Mouse (Mus musculus): ENCODE results near the gene Ptdss2.

Gene Ptdss2

DNA sequence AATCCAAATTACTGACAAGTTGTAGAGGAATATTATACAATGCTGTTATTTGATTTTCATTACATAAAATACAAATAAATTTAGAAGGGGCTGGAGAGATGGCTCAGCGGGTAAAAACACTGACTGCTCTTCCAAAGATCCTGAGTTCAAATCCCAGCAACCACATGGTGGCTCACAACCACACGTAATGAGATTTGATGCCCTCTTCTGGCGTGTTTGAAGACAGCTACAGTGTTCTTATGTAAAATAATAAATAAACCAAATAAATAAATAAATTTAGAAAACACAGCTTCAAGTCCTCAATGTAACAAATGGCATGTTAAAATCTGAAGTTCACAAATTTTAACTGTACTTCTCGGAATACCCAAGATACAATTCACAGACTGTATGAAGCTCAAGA is 52.9 kb downstream of the Ptdss2 start:
- DNase-seq = no peak

DNA sequence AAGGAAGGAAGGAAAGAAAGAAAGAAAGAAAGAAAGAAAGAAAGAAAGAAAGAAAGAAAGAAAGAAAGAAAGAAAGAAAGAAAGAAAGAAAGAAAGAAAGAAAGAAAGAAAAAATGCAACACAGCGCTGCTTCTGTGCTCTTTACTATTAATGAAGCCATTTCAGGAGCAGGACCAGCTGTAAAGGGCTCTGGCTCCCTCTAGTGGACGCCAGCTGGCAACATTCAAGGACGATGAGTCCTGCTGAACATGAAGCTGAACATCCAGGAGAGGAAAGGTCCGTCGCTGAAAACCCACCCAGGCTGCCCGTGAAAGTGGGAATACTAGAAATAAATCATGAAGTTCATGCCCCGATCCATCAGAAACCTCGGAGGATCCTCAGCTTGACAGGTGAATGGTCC is 54.0 kb downstream of the Ptdss2 start:
- peak; percentile 89 to 93 for DNase-seq

DNA sequence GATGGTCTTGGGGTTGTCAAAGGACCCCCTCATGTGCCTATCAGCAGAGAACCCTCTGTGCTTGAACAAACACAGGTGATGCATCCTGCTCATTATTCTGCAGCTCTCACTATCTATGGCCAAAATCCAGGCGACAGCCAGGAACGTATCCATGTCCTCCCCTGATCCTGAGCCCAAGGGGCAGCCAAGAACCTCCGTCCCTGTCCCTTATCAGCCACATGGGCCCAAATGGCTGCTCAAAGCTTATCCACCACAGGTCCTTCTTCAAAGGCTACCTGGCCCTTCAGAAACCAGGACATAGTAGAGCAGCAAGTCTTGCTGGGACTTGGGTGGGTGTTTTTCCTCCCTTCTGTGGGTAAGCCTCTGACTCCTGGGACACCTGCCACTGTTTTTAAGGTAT is 66.0 kb downstream of the Ptdss2 start:
- no peak for DNase-seq

DNA sequence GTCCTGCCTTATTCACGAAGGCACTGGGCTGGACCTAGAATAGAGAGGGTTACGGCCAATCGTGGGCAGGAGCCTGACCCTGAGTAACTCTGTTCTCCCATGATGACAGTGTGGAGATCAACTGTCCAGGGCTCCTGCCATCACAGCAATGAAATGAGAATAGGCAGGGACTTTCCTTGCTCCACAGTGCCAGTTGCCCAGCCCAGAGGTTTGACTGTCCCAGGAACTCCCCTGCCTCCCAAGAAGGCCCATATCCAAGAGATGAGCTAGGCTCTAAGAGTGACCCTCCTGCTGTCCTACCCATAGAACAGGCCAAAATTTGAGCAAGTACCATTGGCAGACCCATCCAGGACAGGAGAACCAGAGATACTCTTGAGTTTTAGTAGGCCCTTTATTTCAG is 66.6 kb downstream of the Ptdss2 start:
- no peak for DNase-seq

DNA sequence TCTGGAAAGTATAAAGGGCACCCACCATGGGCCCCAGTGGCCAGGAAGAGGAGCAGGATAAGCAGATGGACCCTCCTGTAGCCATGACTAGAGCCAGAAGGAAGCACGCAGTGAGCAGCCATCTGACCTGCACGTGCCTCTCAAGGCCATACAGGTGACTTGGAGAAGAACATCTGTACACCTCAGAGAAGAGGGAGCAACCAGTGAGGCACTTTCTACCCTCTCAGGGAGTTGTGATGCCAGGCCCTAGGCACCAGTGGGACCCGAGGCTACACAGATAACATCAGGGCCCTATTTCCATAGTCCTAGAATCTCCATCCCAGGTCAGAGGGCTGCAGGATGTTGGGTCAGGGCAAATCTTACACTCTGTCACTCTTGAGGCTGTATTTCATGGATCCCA is 68.0 kb downstream of the Ptdss2 start:
- DNase-seq = no peak

DNA sequence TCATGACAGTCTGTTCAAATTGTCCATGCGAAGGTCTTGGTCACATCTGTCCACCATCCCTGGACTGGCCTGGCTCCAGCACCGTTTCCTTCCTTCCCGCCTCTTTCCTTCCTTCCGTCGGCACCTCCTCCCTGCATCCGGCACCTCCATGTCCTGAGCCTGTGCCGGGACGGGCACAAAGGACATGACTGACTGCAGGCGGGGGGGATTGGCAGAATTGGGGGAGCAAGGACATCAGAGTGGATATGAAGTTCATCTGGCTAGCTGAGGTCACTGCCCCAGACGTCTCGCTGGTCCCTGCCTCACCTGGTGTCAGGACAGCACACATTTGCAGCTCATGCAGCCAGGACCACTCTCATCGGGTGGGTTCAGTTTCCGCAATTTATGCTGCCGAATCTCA is 68.9 kb downstream of the Ptdss2 start:
- DNase-seq = no peak

DNA sequence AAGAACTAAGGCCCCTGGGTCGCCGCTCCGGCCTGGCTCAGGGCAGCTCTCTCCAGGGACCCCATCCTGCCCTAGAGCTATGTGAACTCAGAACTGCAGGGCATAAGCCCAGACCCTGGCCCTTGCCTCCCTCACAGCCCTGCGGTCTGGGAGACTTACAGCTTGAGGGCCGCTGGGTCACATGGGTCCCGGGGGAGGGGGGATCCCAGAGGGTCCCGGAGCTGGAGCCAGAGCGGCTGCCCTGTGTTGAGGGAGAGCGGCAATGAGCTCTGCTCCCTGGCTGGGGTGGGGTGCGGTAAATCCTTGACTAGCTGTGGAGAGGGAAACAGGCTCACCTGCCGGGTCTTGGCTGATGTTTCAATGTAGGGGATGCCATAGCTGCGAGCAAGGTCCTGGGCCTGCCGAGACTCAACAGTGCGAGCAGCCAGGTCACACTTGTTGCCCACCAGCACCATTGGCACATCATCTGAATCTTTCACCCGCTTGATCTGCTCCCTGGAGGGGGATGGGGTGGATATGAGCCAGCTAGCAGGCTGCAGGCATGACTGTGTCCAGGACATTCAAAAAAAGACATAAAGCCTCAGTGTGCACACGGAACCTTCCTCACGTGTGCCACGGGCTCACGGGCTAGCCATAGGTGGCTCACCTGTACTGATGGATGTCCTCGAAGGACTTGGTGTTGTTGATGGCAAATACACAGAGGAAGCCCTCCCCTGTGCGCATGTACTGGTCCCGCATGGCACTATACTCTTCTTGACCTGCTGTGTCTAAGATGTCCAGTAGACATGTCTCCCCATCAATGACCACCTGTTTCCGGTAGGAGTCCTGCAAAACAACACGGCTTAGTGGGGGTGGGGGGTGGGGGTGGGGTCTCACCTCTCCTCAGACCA is 69.9 kb downstream of the Ptdss2 start:
- DNase-seq = no peak

DNA sequence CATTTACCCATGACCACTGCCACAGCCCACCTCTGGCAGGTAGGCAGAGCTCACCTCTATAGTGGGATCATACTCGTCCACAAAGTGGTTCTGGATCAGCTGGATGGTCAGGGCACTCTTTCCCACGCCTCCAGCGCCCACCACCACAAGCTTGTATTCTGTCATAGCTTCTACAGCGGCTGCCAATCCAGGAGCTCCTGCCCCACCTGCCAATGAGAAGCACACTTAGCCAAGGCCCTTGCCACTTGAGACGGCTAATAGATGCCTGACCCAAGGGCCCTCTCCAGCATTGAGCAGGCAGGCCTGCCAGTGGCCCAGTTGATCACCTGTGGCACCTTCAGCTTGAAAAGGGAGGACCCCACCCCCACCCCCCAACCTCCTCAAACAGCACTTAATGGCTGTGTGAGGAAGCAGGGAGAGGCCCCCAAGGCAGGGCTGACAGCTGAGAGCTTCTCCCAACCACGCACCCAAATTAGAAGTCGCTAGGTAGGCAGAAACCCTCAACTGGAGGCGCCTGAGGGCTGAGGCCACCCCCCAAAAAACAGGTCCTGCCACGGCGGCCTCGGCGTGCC is 70.7 kb downstream of the Ptdss2 start:
- peak in 1 of 2 experiments; percentile 34 for DNase-seq

DNA sequence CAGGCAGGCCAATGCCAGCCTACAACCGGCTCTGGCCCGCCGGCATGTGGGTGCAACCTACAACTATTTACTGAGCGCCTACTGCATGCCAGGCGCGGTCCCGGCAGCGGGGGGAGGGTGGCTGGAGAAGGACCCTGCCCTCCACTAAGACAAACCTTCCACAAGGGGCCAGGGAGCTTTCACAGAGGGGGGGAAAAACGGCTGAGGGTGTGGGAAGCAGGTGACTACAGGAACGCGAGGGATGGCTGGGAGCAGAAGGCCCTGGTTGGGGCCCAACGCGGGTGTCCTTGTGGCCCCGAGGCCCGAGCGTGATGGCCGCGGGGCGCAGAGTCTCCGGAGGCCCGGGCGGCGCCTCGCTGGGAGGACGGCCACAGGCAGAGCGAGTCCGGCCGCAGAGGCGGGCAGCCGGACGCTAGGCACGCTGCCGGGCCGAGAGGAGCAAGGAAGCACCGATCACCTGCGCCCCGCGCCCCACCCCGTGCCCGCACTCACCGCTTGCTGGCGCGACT is 71.2 kb downstream of the Ptdss2 start:
- DNase-seq = no peak

DNA sequence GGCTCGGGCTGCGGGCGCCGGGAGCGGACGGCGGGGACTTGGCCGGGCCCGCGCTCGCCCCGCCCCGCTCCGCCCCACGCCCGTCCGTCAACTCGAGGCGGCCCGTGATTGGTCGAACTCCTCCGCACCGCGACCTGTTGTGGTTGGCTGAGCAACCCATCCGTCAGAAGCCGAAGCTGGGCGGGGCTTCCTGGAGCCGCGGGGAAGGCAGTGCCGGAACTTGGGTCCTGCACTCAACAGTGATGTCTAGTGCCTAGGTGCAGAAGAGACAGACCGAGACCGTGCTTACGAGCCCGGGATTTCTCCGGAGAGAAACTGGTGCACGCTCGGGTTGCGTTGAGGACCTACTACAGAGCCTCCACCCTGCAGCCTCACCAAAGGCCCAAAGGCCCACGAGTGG is 71.8 kb downstream of the Ptdss2 start, which contains the start of the genes Hras and Lrrc56:
Gene Hras (minus strand): TSS at position 58 of the 400 bp plus-strand sequence.
Gene Lrrc56 (plus strand): TSS at position 210 of the 400 bp plus-strand sequence.
- peak; percentile 98 to 99 for DNase-seq

DNA sequence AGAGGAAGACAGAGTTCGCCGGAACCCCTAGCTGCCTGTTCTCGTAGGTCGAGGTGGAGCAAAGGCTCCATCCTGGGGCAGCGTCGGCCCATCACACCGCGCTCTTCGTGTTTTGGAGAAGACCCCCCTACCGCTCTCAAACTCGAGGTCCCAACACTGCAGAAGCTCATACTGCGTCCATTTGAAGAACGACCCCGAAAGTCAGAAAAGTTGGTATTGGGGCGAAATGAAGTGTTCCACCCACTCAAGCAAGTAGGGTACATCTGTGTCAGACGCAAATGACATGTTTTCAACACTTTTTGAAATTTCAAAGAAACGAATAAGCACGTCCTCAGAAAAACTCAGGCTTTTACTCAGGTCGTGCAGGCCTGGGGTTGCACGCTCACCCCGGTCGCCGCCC is 72.2 kb downstream of the Ptdss2 start:
- no peak for DNase-seq

DNA sequence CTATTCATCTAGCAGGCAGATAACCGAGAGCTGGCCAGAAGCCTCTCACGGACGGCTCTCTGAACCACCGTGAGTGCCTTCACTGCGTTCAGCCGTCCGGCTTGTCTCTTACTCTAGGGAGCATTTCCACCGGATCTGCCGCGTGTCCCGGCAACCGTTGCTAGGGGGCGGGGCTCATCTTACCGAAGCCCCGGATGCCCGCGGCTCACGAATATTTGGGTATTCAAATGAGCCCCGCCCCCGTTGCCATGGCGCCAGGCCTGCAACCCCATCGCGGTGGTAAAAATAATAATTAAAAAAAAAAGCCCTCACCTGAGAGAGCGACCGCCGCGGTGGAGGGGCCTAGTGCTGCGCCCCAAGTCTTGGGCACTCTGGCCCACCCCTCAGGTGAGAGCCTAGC is 72.6 kb downstream of the Ptdss2 start:
- peak; percentile 75 to 88 for DNase-seq

DNA sequence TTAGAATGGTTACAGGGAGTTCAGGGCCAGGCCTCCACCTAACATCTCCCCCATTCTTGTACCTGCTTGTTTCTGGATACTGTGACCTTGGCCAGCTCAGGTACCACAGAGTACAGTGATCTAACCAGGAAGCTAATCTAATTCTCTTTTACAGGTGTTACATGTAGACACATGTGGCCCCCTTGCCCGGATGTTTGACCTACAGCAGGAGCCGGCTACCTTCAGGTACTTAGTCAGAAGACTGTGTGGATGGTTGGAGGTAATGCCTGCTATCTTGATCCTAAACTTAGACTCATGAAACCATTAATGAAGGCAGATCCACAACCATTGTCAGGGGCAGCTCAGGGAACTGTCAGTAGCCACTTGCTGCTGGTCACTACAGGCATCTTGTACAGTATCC is 73.6 kb downstream of the Ptdss2 start:
- DNase-seq = no peak

DNA sequence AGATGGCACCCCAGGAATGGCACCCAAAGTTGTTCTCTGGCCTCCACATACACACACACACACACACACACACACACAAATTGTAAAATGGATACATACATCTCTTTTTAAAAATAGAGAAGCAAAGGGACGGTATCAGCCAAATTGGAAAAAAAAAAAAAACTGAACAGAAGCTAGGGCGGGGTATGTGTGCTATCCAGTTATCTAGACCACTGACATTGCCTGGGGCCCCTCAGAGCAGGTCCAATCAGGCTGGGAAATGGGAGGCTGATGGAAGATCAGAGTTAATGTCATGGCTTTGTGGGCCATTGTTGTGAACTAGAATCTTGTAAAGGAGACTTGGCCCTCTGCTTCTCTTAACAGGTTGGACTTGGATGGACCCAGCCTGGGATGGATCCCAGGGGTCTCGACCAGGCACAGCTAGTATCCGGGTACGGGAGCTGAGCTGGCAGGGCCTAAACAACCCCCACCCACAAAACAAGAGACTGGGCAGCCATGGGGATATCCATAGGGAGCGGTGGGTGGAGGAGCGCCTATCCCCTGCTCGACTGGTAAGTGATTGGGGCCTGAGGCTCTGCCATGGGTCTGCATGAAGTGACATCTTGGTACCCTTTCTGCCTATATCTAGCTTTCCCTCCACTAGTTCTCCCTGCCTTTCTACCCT is 74.6 kb downstream of the Ptdss2 start:
- DNase-seq = no peak

DNA sequence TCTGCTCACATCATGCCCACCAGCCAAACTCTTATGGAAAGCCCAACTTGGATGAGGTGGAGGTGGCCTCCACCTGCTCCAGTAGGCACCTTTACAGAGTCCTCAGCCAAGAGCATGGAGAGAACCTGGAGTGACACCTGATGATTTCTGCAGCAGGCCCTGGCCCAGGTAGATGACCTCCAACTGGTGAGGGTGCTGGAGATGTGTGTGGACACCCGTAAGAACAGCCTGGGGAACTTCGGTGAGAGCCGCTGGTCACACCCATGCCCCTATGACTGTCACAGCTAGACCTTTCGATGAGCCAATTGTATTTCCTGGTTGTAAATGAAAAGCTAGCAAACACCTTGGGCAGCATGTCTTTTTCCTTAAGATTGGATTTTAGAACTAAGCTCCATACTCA is 75.9 kb downstream of the Ptdss2 start:
- DNase-seq = no peak

DNA sequence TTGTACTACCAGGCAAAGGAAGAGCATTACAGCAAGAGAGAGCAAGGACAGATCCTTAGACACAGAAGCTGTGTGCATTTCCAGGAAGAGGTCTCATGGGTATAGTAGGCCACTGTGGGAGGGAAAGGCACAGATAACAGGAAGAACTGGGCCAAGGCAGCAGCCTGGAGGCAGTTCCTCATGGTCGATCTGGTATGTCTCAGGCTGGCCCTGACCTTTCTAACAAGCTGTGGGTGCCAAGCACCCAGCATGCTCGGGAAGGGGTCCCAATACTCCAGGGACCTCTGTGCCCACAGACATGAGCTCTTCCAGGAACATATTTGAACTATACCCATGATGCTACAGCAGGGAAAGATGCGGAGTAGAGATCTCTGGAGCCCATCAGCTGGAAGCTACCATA is 82.4 kb downstream of the Ptdss2 start:
- DNase-seq = no peak

DNA sequence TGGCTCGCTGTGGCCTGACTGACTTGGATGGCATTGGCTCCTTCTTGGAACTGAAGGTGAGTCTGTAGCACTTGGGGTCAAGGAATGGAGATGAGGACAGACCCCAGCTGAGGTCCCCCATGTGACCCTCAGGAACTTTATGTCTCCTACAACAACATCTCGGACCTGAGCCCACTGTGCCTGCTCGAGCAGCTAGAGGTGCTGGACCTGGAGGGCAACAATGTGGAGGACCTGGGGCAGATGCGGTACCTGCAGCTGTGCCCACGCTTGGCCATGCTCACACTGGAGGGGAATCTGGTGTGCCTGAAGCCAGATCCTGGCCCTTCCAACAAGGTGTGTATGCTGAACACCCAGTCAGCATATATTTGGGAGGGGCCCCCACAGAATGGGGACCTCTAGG is 83.3 kb downstream of the Ptdss2 start:
- no peak for DNase-seq

DNA sequence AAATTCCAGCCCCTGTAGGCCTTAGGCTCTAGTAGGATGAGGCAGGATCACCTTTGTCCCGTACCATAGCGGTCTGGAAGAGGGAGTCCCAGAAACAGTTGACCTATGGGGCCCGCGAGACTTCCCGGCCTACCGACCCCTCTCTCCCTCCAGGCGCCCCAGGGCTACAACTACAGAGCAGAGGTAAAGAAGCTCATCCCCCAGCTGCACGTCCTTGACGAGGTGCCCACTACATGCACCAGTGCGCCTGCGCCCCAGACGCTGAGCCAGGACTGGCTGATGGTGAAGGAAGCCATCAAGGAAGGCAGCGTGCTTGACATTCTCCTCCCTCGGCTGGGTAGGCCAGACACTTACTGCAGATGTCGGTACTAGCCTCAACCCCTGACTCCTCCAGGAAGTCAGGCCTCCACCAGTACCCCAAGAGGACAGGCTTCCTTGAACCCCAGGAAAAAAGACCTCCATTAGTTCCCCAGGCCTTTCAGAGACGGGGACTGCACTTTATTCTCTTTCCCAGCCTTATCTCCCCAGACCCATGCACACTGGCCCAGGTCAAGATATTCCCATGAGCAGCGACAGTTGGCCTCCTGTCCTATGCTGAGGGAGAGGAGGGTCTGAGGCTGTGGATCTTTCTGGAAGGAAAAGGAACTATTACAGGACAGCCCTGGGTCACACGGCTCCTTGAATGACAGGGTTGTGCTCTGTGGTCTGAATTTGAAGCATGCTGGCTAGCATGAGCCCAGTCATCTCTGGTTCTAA is 84.2 kb downstream of the Ptdss2 start:
- DNase-seq = no peak

All from cerebellum, postnatal 25 days (tissue).